Mouse (Mus musculus): Measurements from ENCODE around the gene Prrc2b.

Gene Prrc2b

DNA sequence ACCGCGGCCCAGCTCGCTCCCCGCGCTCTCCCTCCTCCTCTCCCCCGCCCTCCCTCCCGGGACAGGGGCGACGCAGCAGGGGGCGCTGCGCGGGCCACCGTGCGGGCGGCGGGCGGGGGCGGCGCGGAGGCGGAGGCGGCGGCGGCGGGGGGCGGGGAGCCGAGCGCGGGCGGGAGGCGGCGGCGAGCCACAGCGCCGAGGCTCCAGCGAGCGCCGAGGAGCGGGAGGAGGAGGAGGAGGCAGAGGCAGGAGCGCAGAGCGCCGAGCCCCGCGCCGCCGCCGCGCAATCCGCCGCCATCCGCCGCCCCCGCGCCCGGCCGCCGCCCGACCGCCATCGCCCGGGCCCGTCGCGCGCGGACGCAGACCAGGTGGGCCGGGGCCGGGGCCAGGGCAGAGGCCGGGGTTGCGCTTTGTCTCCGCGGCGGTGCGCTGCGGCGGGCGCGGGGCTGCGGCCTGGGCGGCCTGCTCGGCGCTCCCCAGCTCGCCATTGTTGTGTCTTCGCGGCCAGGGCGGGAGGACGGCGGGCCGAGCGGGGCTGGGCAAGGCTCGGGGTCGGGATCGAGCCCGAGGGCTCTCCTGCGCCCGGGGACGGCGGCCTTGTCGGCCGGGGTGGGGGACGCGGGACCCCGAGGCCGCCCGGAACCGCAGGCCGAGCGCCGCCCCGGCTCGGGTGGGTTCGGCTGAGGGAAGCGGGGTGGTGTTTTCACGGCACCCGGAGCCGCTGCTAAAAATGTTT is at the start of gene Prrc2b:
Gene Prrc2b, plus strand, starts transcription at position 159 of the 736 bp plus-strand sequence.
- DNase-seq (ENCODE audit: low spot score in 2 of 2): no peak

DNA sequence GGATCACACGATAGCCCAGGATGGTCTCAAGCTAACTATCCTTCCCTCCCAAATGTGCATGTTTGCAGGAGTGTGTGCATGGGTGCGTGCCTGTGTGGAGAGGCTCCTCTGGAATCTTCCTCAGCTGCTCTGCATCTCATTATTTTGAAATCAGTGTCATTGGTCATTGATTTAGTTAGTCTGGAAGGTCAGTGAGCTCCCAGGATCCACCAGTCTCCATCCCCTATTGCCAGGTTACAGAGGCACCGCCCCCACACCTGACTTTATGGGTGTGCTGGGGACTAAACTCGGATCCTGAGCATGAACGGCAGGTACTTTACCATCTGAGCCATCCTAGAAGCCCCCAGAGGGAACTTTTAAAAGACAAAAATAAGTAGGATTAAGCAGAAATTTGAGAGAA is 47.9 kb upstream of the Prrc2b start:
- no peak for DNase-seq (ENCODE audit: low spot score in 2 of 2)

DNA sequence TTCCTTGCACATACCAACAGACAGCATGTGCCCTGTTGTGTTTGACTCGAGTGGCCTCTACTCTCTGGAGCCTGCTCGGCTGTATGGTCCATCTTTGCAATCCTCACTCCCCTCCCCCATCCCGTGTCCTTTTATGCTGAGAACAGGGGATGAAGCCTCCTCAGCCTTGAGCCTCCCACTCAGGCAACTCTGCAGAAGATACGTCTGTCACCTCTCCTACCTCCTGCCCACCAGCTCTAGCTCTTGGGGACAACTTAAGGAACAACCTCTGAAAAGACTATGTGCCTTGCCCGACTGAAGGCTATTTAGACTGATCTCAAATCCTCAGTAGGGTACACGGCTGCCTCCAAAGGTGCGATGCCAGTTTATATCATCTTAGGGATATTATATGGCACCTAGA is 47.3 kb upstream of the Prrc2b start:
- DNase-seq (ENCODE audit: low spot score in 2 of 2): no peak

DNA sequence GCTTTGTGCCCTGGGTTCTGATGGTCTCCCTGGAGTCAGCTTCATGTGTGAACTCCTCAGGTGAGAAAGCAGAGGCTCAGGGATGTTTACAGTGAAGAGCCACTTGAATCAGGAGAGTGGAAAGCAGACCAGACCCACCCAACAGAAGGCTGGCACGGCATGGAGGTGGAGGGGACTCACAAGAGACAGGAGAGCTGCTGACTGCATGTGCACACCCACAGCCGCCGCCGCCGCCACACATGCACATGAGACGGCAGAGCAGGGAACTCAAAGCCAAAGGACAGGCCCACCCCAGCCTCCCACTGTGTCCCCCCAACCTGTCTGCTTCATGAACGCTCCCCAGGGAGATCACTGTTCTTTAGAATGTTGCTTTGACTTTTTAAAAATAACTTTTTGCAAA is 46.8 kb upstream of the Prrc2b start:
- no peak for DNase-seq (ENCODE audit: low spot score in 2 of 2)

DNA sequence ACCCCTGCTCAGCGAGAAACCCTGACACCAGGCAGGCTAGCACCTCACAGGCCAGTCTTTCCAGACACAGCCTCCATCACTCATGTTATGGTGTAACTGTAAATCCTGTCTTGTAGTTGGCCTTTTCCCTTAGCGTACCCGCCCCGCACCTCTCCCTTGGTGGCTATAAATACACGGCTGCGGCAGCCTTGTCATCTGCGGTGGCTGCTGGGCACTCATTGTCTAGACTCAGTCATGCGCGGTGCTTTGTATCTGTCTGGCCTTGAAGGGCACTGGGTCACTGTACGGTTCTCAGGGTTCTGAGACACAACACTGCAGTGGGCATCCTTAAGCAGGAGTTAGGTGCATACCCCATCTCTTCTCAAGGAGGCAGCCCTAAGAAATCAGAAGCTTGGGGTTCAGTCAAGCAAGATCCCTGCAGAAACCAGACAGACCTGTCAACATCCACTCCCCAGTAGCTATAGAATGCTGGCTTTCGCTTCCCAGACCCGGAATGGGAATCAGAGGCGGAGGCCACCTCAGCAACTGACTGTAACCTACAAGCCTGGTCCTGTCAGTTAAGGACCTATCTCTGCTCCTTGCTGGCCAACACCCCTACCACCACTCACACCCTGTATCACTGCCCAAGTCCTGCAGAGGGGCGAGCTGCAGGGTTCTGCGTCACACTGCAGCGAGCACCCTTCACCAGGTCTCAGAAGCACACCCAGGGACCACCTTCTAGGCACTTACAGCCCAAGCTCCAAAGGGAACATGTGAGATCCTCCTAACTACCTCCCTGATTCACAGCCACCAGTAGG is 45.6 kb upstream of the Prrc2b start:
- DNase-seq (ENCODE audit: low spot score in 2 of 2): no peak

DNA sequence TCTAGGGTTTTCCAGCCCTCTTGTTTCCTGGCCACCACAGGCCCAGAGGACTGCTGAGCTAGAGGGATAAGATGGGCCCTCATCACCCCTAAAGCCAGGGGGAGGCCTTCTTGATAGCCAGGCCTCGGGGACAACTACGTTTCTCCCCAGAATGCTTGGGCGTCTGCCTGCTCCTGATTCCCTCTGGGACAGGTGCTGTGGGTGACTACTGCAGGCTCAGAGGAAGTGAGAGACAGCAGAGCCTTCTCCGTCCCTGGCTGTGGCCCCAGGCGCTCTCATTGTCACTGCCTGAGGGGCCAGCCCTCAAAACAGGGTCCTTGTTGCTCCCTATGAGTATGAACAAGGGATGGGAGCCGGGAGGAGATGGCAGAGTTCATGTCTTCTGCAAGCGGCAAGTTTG is 45.0 kb upstream of the Prrc2b start:
- no peak for DNase-seq (ENCODE audit: low spot score in 2 of 2)

DNA sequence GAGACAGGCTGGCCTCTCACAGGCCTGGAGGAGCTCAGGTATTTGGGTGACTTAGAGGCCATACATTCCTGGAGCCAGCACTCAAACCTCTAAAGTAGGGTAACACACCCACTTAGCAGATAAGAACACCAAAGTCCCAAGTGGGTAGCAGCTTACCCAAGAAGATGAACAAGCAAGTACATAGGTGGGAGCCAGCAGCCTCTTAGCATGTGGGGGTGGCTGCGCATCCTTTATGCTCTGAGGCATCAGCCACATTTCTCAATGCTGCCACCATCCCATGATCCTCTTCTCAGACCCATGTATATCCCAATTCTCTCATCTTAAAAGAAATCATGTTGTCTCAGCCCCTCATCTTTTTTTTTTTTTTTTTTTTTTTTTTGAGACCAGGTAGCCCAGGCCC is 39.6 kb upstream of the Prrc2b start:
- no peak for DNase-seq (ENCODE audit: low spot score in 2 of 2)

DNA sequence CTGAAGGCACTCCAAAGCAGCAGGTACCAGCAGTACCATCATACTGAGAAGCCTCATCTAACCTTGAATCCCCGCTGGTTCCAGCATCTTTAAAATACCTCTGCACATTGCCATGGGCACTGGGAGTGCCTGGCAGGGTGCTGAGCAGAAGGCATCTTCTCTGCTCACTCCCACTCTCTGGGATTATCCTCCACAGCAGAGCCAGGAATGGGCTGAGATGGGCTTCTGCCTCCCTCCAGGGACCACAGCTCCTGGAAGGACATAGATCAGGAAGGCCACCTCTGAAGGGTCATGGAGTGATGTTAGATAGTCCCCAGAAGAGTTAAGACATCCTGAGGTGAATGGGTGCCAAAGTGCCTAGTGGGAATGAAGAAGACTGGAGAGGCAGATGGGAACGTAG is 38.3 kb upstream of the Prrc2b start:
- no peak for DNase-seq (ENCODE audit: low spot score in 2 of 2)

DNA sequence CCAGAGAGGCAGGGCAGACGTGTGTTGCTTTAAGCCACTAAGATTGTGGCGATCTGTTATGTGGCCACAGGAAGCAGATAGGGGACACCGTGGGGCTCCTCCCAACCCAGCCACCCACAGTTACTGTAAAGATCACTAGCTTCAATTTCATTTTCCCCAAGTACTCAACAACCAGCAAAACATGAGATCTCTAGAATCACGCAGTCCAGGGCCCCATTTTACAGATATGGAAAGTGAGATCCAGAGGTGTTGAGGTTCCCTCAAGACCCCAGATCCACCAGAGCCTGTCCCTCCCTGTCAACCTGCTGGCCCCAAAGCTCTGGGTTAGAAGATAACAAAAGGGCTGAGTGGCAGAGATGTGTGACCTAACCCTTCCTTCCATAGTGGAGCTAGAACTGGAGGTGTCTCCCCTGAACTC is 35.0 kb upstream of the Prrc2b start:
- DNase-seq (ENCODE audit: low spot score in 2 of 2): no peak

DNA sequence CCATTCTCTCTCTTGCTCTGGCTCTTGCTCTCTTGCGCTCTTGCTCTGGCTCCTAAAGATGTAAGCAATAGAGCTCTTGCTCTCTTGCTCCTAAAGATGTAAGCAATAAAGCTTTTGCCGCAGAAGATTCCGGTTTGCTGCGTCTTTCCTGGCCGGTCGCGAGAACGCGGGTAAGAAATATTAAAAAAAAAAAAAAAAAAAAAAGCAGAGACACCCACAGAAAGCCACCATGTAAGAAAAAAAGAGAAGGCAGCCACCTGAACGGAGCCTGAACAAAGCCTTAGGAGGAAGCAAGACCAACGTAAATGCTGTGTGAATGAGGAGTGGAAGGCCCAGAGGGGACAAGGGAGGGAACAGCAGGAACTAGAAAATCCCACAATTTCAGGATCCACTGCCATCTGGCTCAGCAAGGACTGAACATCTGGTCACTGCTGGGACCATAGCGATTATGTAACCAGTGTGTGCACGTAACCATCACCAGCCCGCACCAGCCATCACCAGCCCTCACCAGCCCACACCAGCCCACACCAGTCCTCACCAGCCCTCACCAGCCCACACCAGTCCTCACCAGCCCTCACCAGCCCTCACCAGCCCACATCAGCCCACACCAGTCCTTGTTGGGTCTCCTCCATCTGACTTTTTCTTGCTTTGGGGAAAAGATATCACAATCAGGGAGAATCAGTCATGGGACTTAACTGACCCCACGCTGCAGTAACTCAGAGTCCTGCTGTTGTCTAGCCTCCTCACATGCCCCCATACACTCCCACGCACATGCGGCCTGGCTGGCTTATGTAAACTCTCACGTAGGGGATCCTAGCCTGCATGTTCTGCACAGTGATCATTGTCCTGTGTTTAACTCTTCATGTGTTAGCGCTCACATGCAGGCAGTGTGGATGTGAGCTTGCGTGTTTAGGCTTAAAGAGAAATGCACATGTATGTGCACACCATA is 30.8 kb upstream of the Prrc2b start:
- no peak for DNase-seq (ENCODE audit: low spot score in 2 of 2)

DNA sequence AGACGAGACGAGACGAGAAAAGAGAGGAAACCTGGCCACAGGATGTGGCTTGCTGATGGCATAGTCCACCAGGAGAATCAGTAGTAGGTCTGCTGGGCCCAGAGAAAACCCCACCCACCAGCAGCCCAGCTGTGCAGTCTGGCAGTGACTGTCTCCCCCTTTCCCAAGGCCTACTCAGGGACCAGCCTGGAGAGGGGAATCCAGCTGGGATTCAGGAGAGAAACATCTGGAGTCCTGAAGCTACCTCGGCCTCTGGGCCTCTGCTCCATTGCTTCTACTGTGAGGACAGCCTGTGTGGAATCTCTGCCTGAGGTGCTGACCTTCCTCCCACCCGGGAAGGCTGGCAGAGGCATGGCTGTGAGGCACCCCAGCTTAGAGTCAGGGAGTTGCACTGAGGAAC is 29.7 kb upstream of the Prrc2b start:
- no peak for DNase-seq (ENCODE audit: low spot score in 2 of 2)

DNA sequence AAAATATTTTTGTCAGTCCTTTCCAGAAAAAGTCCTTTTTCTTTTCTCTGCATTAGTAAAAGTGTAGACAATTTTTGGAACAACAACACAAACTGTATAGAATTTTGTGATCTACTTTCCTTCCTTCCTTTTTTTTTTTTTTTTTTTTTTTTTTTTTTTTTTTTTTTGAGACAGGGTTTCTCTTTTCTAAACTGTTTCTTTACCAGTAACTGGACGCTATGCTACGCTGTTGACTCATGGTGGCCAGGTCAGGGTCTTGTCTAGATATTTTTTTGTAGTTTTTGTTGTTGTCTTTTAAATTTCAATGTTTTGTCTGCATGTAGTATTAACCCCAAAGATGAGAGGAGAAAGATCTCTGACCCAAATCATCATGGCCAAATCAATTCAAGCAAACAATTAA is 29.1 kb upstream of the Prrc2b start:
- no peak for DNase-seq (ENCODE audit: low spot score in 2 of 2)

DNA sequence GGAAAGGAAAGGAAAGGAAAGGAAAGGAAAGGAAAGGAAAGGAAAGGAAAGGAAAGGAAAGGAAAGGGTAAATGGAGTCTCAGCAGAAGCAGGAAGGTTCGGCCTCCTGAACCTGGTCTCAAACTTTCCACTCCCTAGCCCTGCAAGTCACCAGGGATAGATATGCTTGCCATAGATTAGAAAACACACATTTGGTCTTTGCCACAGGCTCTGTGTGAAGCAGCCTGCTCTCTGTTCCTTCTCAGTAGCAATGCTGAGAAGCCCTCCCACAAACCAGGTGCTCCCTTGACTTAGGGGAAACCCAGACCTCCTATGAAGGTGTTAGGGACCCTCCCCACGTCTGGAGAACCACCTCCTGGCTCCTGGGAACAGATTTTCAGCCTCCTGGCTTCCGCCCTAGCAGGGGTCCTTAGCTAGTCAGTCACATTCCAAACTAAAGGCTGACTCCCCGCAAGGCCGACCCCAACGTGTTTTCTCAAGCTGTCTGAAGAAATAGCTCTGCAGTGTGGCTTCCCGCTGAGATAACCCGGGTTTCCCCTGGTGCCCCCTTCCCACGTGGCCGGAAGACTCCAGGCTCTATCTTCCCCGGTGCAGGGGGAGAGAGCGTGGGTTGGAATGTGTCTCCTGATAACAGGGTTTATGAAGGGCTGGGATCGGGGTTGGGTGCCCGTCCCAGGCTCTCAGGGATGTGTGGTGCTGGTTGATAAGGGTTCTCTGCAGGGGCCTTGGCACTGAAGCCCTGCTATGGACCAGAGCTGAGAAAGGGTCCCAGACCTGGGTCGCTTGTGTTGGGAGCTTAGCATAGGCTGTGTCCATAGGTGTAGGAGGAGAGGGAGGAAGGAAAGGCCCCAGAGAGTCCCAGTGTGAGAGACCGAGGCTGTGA is 23.0 kb upstream of the Prrc2b start:
- DNase-seq (ENCODE audit: low spot score in 2 of 2): no peak

DNA sequence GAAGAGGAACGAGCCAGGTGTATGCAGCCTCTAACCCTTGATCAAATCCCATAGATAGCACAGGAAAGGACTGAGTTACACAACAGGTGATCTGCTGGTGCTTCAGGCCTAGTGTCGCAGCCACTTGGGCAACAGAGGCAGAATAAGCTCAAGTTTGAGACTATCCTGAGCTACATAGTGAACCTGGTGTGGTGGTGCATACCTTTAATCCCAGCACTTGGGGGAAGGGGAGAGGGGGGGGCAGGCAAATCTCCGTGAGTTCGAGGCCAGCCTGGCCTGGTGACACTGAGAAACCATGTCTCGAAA is 22.4 kb upstream of the Prrc2b start:
- DNase-seq (ENCODE audit: low spot score in 2 of 2): no peak

DNA sequence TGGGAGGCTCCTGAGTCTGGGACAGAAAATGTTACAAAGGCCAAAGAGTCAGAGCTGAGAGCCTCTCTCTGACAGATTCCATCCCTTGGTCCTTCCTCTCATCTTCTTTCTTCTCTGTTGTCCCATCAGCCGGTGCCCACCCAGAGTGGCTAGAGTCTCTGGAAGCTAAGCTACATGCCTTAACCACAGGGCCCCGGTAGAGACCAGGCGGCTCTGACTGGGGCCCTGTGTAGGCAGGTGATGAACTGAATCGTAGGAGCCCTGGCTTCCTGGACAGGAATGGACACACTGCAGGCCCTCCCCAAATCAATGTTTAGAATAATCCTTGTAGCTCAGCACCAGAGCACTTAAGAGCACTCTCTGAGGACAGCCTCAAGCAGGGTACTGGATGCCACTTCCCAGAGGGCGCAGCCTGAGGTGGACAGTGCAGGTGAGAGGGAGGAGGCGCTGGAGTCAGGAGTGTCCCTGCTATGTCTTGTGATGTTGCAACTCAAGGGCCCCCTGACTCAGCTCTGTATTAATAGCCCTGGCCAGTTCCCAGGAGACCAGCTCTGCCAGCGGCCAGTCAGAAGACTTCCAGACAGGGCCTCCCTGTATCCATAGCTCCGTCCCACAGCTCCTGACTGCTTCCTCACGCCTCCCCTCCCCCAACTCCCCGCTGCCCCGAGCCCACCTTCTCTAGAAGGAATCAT is 21.4 kb upstream of the Prrc2b start:
- no peak for DNase-seq (ENCODE audit: low spot score in 2 of 2)

DNA sequence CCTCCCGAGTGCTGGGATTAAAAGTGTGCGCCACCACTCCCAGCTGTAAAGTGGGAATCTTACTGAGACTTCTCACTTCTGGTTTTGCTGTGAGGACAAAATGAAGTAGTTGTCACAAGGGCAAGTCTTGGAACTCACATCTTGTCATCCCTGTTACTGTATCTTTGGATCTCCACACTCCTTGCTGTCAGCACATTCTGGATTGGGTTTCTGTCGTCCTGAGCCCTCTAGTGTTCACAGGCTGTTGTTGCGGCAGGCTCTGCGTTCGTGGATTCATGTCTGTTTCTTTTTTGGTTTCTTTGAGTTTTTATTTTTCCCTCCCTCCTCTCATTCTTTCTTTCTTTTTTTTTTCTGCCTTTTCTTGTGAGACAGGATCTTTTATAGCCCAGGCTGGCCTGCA is 20.4 kb upstream of the Prrc2b start:
- DNase-seq (ENCODE audit: low spot score in 2 of 2): peak in 1 of 2 experiments; percentile 42

DNA sequence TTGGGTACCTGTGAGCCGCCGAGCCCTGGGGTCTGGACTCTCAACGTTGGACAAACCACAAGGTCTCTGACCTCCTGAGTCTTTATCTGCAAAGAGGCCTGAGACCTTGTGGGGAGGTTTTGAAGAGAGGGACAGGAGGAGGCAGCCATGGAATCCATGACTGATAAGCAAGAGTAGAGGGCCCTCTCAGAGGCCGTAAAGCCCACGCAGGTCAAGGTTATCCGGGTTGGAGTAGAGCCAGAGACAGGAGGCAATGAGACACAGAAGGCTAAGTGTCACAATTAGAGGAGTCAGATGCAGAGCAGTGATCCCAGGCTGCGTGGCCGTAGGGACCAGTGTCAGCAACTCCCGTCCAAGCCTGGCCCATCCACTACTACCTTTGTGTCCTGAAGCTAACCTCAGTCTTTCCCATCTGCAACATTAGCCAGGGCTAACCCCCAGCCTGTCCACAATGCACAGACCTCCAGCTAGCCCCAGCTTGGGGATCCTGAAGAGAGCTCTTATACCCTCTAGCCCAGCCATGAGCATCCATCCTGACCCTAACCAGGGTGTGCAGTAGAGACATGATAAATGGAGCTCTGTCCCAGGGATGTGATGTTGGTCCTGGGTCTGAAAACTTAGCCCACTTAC is 19.6 kb upstream of the Prrc2b start:
- no peak for DNase-seq (ENCODE audit: low spot score in 2 of 2)

DNA sequence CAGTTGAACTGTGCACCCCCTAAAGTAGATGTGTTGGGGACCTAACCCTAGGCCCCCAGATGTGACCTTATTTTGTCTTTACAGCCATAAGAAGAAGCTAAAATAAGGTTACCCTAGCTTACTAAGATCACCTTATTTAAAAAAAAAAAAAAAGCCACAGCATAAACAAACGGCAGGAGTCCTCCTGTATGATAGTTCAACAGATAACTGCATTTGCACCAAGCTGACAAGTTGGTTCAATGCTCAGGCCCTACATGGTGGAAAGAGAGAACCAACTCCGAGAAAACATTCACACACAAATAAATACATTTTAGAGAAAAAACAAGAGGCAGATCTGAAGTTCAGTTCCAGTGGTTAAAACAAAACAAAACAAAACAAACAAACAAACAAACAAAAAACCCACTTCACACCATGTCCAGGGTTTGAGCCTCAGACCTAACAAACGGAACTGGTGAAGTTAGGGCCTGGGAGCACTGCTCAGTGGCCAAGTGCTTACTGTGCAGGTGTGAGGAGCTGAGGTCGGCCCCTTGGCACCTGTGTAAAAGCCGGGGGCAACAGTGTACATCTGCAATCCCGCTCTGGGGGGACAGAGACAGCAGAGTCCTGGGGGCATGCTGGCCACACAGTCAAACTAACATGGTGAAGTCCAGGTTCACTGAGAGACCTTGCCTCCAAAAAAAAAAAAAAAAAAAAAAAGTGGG is 18.9 kb upstream of the Prrc2b start:
- DNase-seq (ENCODE audit: low spot score in 2 of 2): no peak

DNA sequence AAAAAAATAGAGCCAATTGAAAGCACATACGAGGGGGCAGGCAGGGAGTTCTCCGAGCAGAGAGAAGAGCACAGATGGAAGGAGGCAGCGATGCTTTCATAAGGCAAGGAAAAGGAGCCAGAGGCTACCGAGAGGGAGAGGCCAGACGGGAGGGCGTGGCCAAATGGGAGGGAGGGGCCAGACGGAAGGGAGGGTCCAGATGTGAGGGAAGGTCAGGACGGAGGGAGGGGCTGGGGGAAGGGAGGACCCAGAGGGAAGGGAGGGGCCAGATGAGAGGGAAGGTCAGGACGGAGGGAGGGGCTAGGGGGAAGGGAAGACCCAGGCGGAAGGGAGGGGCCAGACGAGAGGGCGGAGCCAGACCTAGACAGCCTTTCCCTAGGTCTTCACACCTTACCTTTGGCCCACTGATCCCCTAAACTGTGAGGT is 18.3 kb upstream of the Prrc2b start:
- no peak for DNase-seq (ENCODE audit: low spot score in 2 of 2)

DNA sequence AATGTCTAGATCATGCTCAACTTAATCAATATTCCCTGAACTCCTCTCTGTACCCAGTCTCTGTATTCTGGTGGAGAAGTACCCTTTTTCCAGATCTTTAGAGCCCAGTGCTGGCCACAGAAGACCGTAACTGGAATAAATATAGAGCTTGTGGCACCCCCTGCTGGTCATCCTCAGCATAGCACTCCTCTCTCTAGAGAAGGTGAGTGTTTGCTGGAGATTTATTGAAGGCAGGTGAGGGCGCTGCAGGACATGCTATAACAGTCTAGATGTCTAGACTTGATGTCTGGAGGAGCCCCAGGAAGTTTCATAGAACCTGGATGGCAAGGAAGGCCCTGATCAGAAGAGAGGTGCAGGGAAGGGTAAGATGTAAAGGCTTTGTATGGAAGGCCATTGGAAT is 16.8 kb upstream of the Prrc2b start:
- peak; percentile 89 to 94 for DNase-seq (ENCODE audit: low spot score in 2 of 2)

All from frontal cortex, postnatal 25 days (tissue).